Mouse (Mus musculus): ENCODE measurements around the gene Gtpbp2. TPM values are rescaled to one million over a fixed set of nuclear protein-coding genes. Genes with fewer than 3 reads are reported as not detected.
A peak's percentile ranks its signal among the peaks of the same experiment; 100 is the strongest.

Gene Gtpbp2
- polyA plus RNA-seq, 1 experiment from 2014 or later, result 25.7 TPM

DNA sequence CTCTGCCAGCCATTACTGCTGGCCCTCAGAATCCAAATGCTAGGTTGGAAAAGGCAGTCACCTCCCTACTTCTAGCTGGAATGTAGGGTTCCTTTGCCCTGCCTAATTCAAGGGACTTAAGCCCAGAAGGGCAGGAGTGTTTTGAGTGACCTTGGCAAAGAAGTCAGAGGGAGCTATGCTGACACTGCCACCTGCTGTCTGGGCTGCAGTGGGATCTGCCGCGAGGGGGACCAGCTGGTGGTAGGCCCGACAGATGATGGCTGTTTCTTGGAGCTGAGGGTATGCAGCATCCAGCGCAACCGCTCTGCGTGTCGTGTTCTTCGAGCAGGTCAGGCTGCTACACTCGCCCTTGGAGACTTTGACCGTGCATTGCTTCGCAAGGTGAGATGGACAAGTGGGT lies 6.2 kb downstream of the Gtpbp2 start:
- peaks cover 98% of the 10 kb centered on the region for H3K36me3 ChIP-seq
- 84% methylated on average over 11 of the region's 11 CpGs for WGBS (ENCODE audit: insufficient replicate concordance)
- ATAC-seq (ENCODE audit: low read depth) (no peak), DNase-seq (no peak)
- no peaks in the 10 kb centered on the region for H3K9me3 ChIP-seq (replicated peaks)
- no peak overlapping the region for H3K9ac ChIP-seq
- no peaks in the 10 kb centered on the region for H3K27me3 ChIP-seq
- H3K4me1 ChIP-seq (replicated peaks), result peaks cover 29% of the 10 kb centered on the region
- H3K27ac ChIP-seq, result no peak overlapping the region
- H3K4me3 ChIP-seq (replicated peaks), result no peak overlapping the region
- no peak overlapping the region for H3K4me2 ChIP-seq

GRCm38 (mm10) chr17:46168318-46168717 lies 7.5 kb downstream of the Gtpbp2 start:
- Histone ChIP-seq H3K36me3 (peaks cover 99% of the 10 kb centered on the region), H3K4me1 (replicated peaks) (peaks cover 16% of the 10 kb centered on the region), H3K27ac (peak overlapping the region; percentile 71), H3K4me2 (no peak overlapping the region), H3K9ac (no peak overlapping the region), H3K27me3 (no peaks in the 10 kb centered on the region), H3K4me3 (replicated peaks) (no peak overlapping the region), H3K9me3 (replicated peaks) (no peaks in the 10 kb centered on the region)
- WGBS (ENCODE audit: insufficient replicate concordance), result 58% methylated on average over 5 of the region's 5 CpGs
- DNase-seq (no peak), ATAC-seq (ENCODE audit: low read depth) (peak; percentile 74)

- DNase-seq (no peak), ATAC-seq (ENCODE audit: low read depth) (no peak)
- H3K4me1 ChIP-seq (replicated peaks), result peaks cover 12% of the 10 kb centered on the region
- no peak overlapping the region for H3K4me2 ChIP-seq
- peaks cover 97% of the 10 kb centered on the region for H3K36me3 ChIP-seq
- peak overlapping the region; percentile 71 for H3K27ac ChIP-seq
- WGBS (ENCODE audit: insufficient replicate concordance), result 84% methylated on average over 5 of the region's 5 CpGs
- no peak overlapping the region for H3K9ac ChIP-seq
- H3K27me3 ChIP-seq, result no peaks in the 10 kb centered on the region
- no peak overlapping the region for H3K4me3 ChIP-seq (replicated peaks)
- no peaks in the 10 kb centered on the region for H3K9me3 ChIP-seq (replicated peaks)
These were observed 7.9 kb downstream of the Gtpbp2 start for GRCm38 (mm10) chr17:46168768-46169167.

DNA sequence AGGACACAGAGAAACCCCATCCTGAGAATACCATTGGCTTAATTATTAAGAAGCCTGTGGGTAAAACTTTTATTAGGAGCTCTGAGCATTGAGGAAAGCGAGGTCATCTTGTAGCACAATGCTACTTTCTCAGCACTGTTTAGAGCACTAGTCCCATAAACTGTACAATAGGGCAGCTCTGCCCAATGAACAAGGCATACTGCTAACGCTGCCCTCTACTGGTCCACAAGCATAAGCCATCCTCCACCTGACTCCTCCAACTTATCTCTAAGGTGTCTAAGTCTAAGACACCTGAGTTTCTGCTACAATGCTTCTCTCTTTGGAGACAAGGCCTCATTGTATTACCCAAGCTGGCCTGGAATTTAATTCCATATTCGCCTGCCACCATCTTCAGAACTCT lies 9.7 kb downstream of the Gtpbp2 start:
- no peak for DNase-seq
- no peak for ATAC-seq (ENCODE audit: low read depth)
- 68% methylated on average over 3 of the region's 3 CpGs for WGBS (ENCODE audit: insufficient replicate concordance)
- Histone ChIP-seq H3K36me3 (peaks cover 91% of the 10 kb centered on the region), H3K27me3 (no peaks in the 10 kb centered on the region), H3K4me1 (replicated peaks) (peaks cover 15% of the 10 kb centered on the region), H3K9me3 (replicated peaks) (no peaks in the 10 kb centered on the region), H3K4me3 (replicated peaks) (no peak overlapping the region), H3K4me2 (no peak overlapping the region), H3K9ac (no peak overlapping the region), H3K27ac (no peak overlapping the region)

GRCm38 (mm10) chr17:46182273-46182672 lies 21.4 kb downstream of the Gtpbp2 start:
- DNase-seq, result no peak
- H3K4me3 ChIP-seq (replicated peaks), result no peak overlapping the region
- no peak overlapping the region for H3K4me2 ChIP-seq
- WGBS (ENCODE audit: insufficient replicate concordance), result 85% methylated on average over 4 of the region's 4 CpGs
- no peak overlapping the region for H3K9ac ChIP-seq
- H3K27me3 ChIP-seq, result no peaks in the 10 kb centered on the region
- no peak for ATAC-seq (ENCODE audit: low read depth)
- H3K4me1 ChIP-seq (replicated peaks), result no peaks in the 10 kb centered on the region
- peaks cover 98% of the 10 kb centered on the region for H3K36me3 ChIP-seq
- H3K9me3 ChIP-seq (replicated peaks), result no peaks in the 10 kb centered on the region
- no peak overlapping the region for H3K27ac ChIP-seq

DNA sequence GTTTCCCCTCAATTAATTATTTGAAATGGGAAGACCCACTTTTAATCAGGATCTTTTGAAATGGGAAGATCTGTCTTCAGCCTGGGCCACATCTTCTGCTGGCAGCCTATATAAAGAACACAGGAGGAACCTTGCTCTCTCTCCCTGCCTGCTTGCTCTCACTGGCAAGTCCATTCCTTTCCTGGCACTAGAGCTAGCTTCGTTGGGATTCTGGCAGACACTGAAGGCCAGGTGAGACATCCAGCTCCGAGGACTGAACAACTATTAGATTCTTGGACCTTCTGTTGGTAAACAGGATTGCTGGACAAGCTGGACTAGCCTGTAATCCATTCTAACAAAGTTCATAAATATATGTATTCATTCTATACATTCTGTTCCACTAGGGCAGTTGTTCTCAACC lies 28.0 kb downstream of the Gtpbp2 start:
- Histone ChIP-seq H3K4me3 (replicated peaks) (no peak overlapping the region), H3K27ac (no peak overlapping the region), H3K9me3 (replicated peaks) (no peaks in the 10 kb centered on the region), H3K4me1 (replicated peaks) (no peaks in the 10 kb centered on the region), H3K36me3 (peaks cover 95% of the 10 kb centered on the region), H3K4me2 (no peak overlapping the region), H3K9ac (no peak overlapping the region), H3K27me3 (no peaks in the 10 kb centered on the region)
- WGBS (ENCODE audit: insufficient replicate concordance), result 98% methylated on average over 2 of the region's 2 CpGs
- ATAC-seq (ENCODE audit: low read depth) (no peak), DNase-seq (no peak)

DNA sequence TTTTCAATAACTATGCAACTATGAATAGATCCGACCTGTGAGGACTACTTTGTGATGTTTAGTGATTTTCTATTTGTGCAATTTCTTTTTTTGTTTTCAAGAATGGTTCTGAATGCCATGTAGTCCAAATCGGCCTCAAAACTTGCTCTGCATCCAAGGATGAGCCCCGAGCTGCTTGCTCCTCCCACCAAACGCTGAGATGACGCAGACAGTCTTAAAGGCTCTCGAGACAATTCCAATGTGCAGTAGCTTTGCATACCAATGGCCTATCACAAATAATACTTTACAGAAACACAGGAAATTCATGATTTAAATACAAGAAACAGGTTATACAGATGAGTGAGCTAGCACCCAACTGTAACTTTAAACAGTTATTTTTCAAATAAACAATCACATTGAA lies 40.3 kb downstream of the Gtpbp2 start:
- H3K4me3 ChIP-seq (replicated peaks), result peak overlapping the region; percentile 96
- no peaks in the 10 kb centered on the region for H3K9me3 ChIP-seq (replicated peaks)
- H3K27ac ChIP-seq, result peak overlapping the region; percentile 98; the same call in 1 of the 2 replicates
- 39% methylated on average over 6 of the region's 6 CpGs for WGBS (ENCODE audit: insufficient replicate concordance)
- peaks cover 51% of the 10 kb centered on the region for H3K36me3 ChIP-seq
- peak overlapping the region; percentile 88 for H3K9ac ChIP-seq
- peak overlapping the region; percentile 90 for H3K4me2 ChIP-seq
- ATAC-seq (ENCODE audit: low read depth) (no peak), DNase-seq (peak; percentile 29)
- peaks cover 32% of the 10 kb centered on the region for H3K4me1 ChIP-seq (replicated peaks)
- no peaks in the 10 kb centered on the region for H3K27me3 ChIP-seq

GRCm38 (mm10) chr17:46202421-46203071 lies 41.7 kb downstream of the Gtpbp2 start, which contains the start of the genes Polh and Xpo5:
TSS of gene Polh (minus strand) at chr17:46202645.
TSS of gene Xpo5 (plus strand) at chr17:46202782.
- H3K4me1 ChIP-seq (replicated peaks), result peaks cover 32% of the 10 kb centered on the region
- H3K9ac ChIP-seq, result peak within 1 kb of the TSS; percentile 95
- no peaks in the 10 kb centered on the region for H3K9me3 ChIP-seq (replicated peaks)
- H3K4me3 ChIP-seq (replicated peaks), result peak within 1 kb of the TSS; percentile 96
- H3K27ac ChIP-seq, result peak within 1 kb of the TSS; percentile 98
- H3K4me2 ChIP-seq, result peak within 1 kb of the TSS; percentile 90
- WGBS (ENCODE audit: insufficient replicate concordance), result under 1% methylated on average over 66 of the region's 66 CpGs
- DNase-seq, result peak; percentile 96
- ATAC-seq (ENCODE audit: low read depth), result peak; percentile 97
- no peaks in the 10 kb centered on the region for H3K27me3 ChIP-seq
- H3K36me3 ChIP-seq, result peaks cover 51% of the 10 kb centered on the region

- H3K4me1 ChIP-seq (replicated peaks), result peaks cover 32% of the 10 kb centered on the region
- no peaks in the 10 kb centered on the region for H3K9me3 ChIP-seq (replicated peaks)
- WGBS (ENCODE audit: insufficient replicate concordance), result under 1% methylated on average over 20 of the region's 20 CpGs
- no peaks in the 10 kb centered on the region for H3K27me3 ChIP-seq
- ATAC-seq (ENCODE audit: low read depth), result no peak
- peak overlapping the region; percentile 98 for H3K27ac ChIP-seq
- peak overlapping the region; percentile 96 for H3K4me3 ChIP-seq (replicated peaks)
- H3K9ac ChIP-seq, result peak overlapping the region; percentile 95
- H3K4me2 ChIP-seq, result peak overlapping the region; percentile 90
- peaks cover 51% of the 10 kb centered on the region for H3K36me3 ChIP-seq
- no peak for DNase-seq
These were observed 42.2 kb downstream of the Gtpbp2 start for GRCm38 (mm10) chr17:46203078-46203477.

- DNase-seq, result no peak
- H3K4me1 ChIP-seq (replicated peaks), result peaks cover 15% of the 10 kb centered on the region
- H3K9me3 ChIP-seq (replicated peaks), result no peaks in the 10 kb centered on the region
- peaks cover 65% of the 10 kb centered on the region for H3K36me3 ChIP-seq
- no peaks in the 10 kb centered on the region for H3K27me3 ChIP-seq
- no peak overlapping the region for H3K9ac ChIP-seq
- H3K4me3 ChIP-seq (replicated peaks), result no peak overlapping the region
- no peak for ATAC-seq (ENCODE audit: low read depth)
- no peak overlapping the region for H3K4me2 ChIP-seq
- no peak overlapping the region for H3K27ac ChIP-seq
These were observed 45.8 kb downstream of the Gtpbp2 start for GRCm38 (mm10) chr17:46206676-46207075.

- Histone ChIP-seq H3K4me1 (replicated peaks) (no peaks in the 10 kb centered on the region), H3K4me2 (no peak overlapping the region), H3K27ac (no peak overlapping the region), H3K27me3 (no peaks in the 10 kb centered on the region), H3K9me3 (replicated peaks) (no peaks in the 10 kb centered on the region), H3K9ac (no peak overlapping the region), H3K4me3 (replicated peaks) (no peak overlapping the region), H3K36me3 (peaks cover 94% of the 10 kb centered on the region)
- DNase-seq (no peak), ATAC-seq (ENCODE audit: low read depth) (no peak)
- WGBS (ENCODE audit: insufficient replicate concordance), result 72% methylated on average over 3 of the region's 3 CpGs
These were observed 49.7 kb downstream of the Gtpbp2 start for GRCm38 (mm10) chr17:46210550-46210949.

Measured in liver, embryonic 13.5 days (tissue).